ENCODE assay signal across 10 mouse cellular contexts in the genomic region with DNA sequence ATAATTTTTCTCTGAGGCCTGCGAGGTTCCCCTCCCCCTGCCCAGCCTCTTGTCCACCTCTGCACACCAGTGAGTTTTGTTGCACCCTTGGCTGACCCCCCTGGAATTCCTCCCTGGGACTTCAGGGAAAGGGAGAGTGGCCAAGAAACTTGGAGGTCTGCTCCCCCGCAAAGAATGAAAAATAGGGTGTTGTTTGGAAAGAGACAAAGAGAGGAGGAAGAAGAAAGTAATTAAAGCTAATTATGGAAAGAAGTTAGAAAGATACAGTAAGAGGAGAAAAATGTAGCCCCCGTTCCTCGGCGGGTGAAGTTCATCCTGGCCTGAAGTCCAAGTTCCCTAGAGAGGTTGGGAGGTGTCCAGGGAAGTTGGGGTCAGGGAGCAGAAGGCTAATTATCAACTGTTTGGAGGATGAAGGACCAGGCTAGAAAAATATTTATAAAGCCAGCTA.
DNase-seq lines count a peak whose midpoint lies in the region; ATAC-seq and TF ChIP-seq lines count a peak whose summit lies in the region.
"Had no signal": no experiment of that assay in that cellular context is flagged by ENCODE, and none has a peak within 500 bp of the region (broad histone marks: within the 10 kb centered on the region; RNA-seq: fewer than 3 reads in every experiment).

No protein-coding gene starts in this region.

- H3K4me3 ChIP-seq in intestine, embryonic 15.5 days (replicated peaks), result no peak overlapping the region
- H3K4me3 ChIP-seq in intestine, postnatal 0 days (ENCODE audit: low read depth, low read length), result no peak overlapping the region
- no peak overlapping the region for H3K4me3 ChIP-seq in forebrain, embryonic 11.5 days (ENCODE audit: low read depth, low read length)
- H3K4me3 ChIP-seq in hindbrain, embryonic 12.5 days, result no peak overlapping the region
- H3K4me3 ChIP-seq: myocyte had no signal

- 0 out of 2 replicates have a peak, but pooled peaks cover 7% of the 10 kb centered on the region for H3K4me1 ChIP-seq in intestine, embryonic 15.5 days (replicated peaks)
- H3K4me1 ChIP-seq in intestine, postnatal 0 days (replicated peaks; ENCODE audit: control insufficient read depth, insufficient read depth, low read length), result 0 out of 2 replicates have a peak, but pooled peaks cover 7% of the 10 kb centered on the region
- no peaks in the 10 kb centered on the region for H3K4me1 ChIP-seq in forebrain, embryonic 11.5 days (replicated peaks; ENCODE audit: control insufficient read depth, insufficient read depth, low read length)
- H3K4me1 ChIP-seq in hindbrain, embryonic 12.5 days, result no peaks in the 10 kb centered on the region

- 0 out of 2 replicates have a peak overlapping the region, but pooled peaks have one; percentile 33 for H3K27ac ChIP-seq in intestine, embryonic 15.5 days
- H3K27ac ChIP-seq in intestine, postnatal 0 days (ENCODE audit: low read depth, low read length), result no peak overlapping the region
- no peak overlapping the region for H3K27ac ChIP-seq in forebrain, embryonic 11.5 days (ENCODE audit: low read depth, low read length)
- H3K27ac ChIP-seq in hindbrain, embryonic 12.5 days, result no peak overlapping the region

- no peaks in the 10 kb centered on the region for H3K27me3 ChIP-seq in intestine, embryonic 15.5 days (replicated peaks)
- no peaks in the 10 kb centered on the region for H3K27me3 ChIP-seq in intestine, postnatal 0 days (replicated peaks; ENCODE audit: control insufficient read depth, insufficient read depth, low read length)
- H3K27me3 ChIP-seq in forebrain, embryonic 11.5 days (ENCODE audit: control insufficient read depth, insufficient read depth, low read length), result no peaks in the 10 kb centered on the region
- no peaks in the 10 kb centered on the region for H3K27me3 ChIP-seq in hindbrain, embryonic 12.5 days

- peak; percentile 49; the same call in 1 of the 2 replicates for ATAC-seq in intestine, embryonic 15.5 days
- no peak for ATAC-seq in intestine, postnatal 0 days
- no peak for ATAC-seq in forebrain, embryonic 11.5 days (replicated peaks; ENCODE audit: low FRiP score)
- ATAC-seq in hindbrain, embryonic 12.5 days (ENCODE audit: low FRiP score), result no peak

- H3K4me2 ChIP-seq in intestine, embryonic 15.5 days (replicated peaks), result no peak overlapping the region
- no peak overlapping the region for H3K4me2 ChIP-seq in intestine, postnatal 0 days (replicated peaks; ENCODE audit: low read depth)
- H3K4me2 ChIP-seq in forebrain, embryonic 11.5 days (ENCODE audit: low read depth, low read length, severe bottlenecking), result no peak overlapping the region
- no peak overlapping the region for H3K4me2 ChIP-seq in hindbrain, embryonic 12.5 days (replicated peaks)

- H3K9ac ChIP-seq in intestine, embryonic 15.5 days, result no peak overlapping the region
- H3K9ac ChIP-seq in intestine, postnatal 0 days (ENCODE audit: low read depth, low read length), result no peak overlapping the region
- no peak overlapping the region for H3K9ac ChIP-seq in forebrain, embryonic 11.5 days (ENCODE audit: low read length)
- no peak overlapping the region for H3K9ac ChIP-seq in hindbrain, embryonic 12.5 days

- peak; percentile 90 for DNase-seq in kidney, adult 11 months
- peak; percentile 88 for DNase-seq in kidney, postnatal 10 days
- DNase-seq in ovary, postnatal 14 days (ENCODE audit: low spot score), result peak; percentile 50
- no peak for DNase-seq in forebrain, embryonic 11.5 days (ENCODE audit: low spot score)
- DNase-seq in frontal cortex, adult 2 months (ENCODE audit: extremely low spot score in 1 of 2, low spot score in 1 of 2), result no peak
- DNase-seq: cerebellum, postnatal 36 days had no signal

- H3K36me3 ChIP-seq in intestine, embryonic 15.5 days, result no peaks in the 10 kb centered on the region
- H3K36me3 ChIP-seq in intestine, postnatal 0 days (ENCODE audit: control insufficient read depth, insufficient read depth), result no peaks in the 10 kb centered on the region
- no peaks in the 10 kb centered on the region for H3K36me3 ChIP-seq in forebrain, embryonic 11.5 days (ENCODE audit: control insufficient read depth, insufficient read depth, low read length)
- no peaks in the 10 kb centered on the region for H3K36me3 ChIP-seq in hindbrain, embryonic 12.5 days

- no peak for TF ChIP-seq CTCF in intestine, postnatal 0 days (IDR thresholded peaks at IDR 0.05; ENCODE audit: low read depth)

- 40% methylated on average over 5 of the region's 5 CpGs for WGBS in intestine, embryonic 15.5 days
- 50% methylated on average over 5 of the region's 5 CpGs for WGBS in intestine, postnatal 0 days
- WGBS in forebrain, embryonic 11.5 days, result 76% methylated on average over 5 of the region's 5 CpGs
- WGBS in hindbrain, embryonic 12.5 days, result 81% methylated on average over 5 of the region's 5 CpGs

- no peaks in the 10 kb centered on the region for H3K9me3 ChIP-seq in intestine, embryonic 15.5 days
- H3K9me3 ChIP-seq in intestine, postnatal 0 days (ENCODE audit: control insufficient read depth), result no peaks in the 10 kb centered on the region
- no peaks in the 10 kb centered on the region for H3K9me3 ChIP-seq in forebrain, embryonic 11.5 days (ENCODE audit: control insufficient read depth, low read length)
- no peaks in the 10 kb centered on the region for H3K9me3 ChIP-seq in hindbrain, embryonic 12.5 days (replicated peaks)

Comparison
In these comparisons a context has a peak if more than half of its experiments do, and no peak if none do; other contexts are left out.
1. DNase-seq: peak in kidney, adult 11 months (single experiment), kidney, postnatal 10 days (single experiment) and ovary, postnatal 14 days (single experiment); none in forebrain, embryonic 11.5 days (single experiment) and frontal cortex, adult 2 months (0 of 2).